Mouse (Mus musculus): ENCODE data around the gene Tmem205.

DNA sequence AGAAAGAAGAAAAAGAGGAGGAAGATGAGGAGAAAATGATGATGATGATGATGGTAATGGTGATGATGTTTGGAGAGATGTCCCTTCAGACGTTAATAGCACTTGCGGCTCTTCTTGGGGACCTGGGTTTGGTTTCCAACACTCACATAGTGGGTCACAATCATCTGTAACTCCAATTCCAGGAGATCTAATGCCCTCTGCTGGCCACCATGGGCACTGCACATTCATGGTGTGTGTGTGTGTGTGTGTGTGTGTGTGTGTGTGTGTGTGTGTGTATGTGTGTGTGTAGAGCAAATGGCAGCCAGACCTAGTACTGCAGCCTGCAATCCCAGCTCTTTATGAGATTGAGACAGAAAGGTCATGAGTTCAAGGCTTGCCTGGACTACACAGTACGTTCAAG, 24.6 kb upstream of the Tmem205 start:
- TF ChIP-seq CTCF (IDR thresholded peaks at IDR 0.05; ENCODE audit: extremely low read depth, insufficient read depth, insufficient read length, insufficient replicate concordance), result 0 out of 2 replicates have a peak, but pooled peaks have one; percentile 3
- no peak for TF ChIP-seq POLR2A (IDR thresholded peaks at IDR 0.05; ENCODE audit: low read depth, low read length)

All from spleen, adult 2 months (tissue).